Mouse (Mus musculus) frontal cortex, adult (tissue): Measurements from ENCODE around the gene Rabgef1.

ENCODE experiments used
- ATAC-seq: cut with Nextera tagmentation; 2 replicates; pipeline ENCODE4 v1.9.2; 2017; ENCODE audit warnings: mild to moderate bottlenecking, moderate library complexity, mixed read lengths; ENCODE audit not compliant: low TSS enrichment

Gene Rabgef1

GRCm38 (mm10) chr5:130171956-130172601, 481 bp downstream of the Rabgef1 start:
- ATAC-seq = peak; percentile 42

GRCm38 (mm10) chr5:130173012-130173411, 1.4 kb downstream of the Rabgef1 start:
- ATAC-seq = no peak

GRCm38 (mm10) chr5:130177871-130178270, 6.3 kb downstream of the Rabgef1 start:
- no peak for ATAC-seq

- ATAC-seq = no peak
Measured at GRCm38 (mm10) chr5:130180362-130180761, 8.8 kb downstream of the Rabgef1 start.

- ATAC-seq = no peak
Measured at GRCm38 (mm10) chr5:130181740-130182540, 10.3 kb downstream of the Rabgef1 start.

GRCm38 (mm10) chr5:130182541-130182821, 10.9 kb downstream of the Rabgef1 start:
- ATAC-seq = no peak

- no peak for ATAC-seq
Measured at GRCm38 (mm10) chr5:130184193-130184856, 12.7 kb downstream of the Rabgef1 start.

GRCm38 (mm10) chr5:130185312-130185711, 13.7 kb downstream of the Rabgef1 start:
- ATAC-seq = no peak

- ATAC-seq = peak; percentile 85; the same call in 1 of the 2 replicates
Measured at GRCm38 (mm10) chr5:130187383-130187782, 15.8 kb downstream of the Rabgef1 start.

- no peak for ATAC-seq
Measured at GRCm38 (mm10) chr5:130190909-130191308, 19.3 kb downstream of the Rabgef1 start.

GRCm38 (mm10) chr5:130191865-130192264, 20.3 kb downstream of the Rabgef1 start:
- ATAC-seq = no peak

GRCm38 (mm10) chr5:130192356-130192944, 20.9 kb downstream of the Rabgef1 start:
- ATAC-seq = no peak

GRCm38 (mm10) chr5:130193760-130194159, 22.2 kb downstream of the Rabgef1 start:
- ATAC-seq = no peak

- peak; percentile 34; the same call in 1 of the 2 replicates for ATAC-seq
Measured at GRCm38 (mm10) chr5:130196307-130196706, 24.7 kb downstream of the Rabgef1 start.

- ATAC-seq = no peak
Measured at GRCm38 (mm10) chr5:130197454-130197853, 25.9 kb downstream of the Rabgef1 start.

GRCm38 (mm10) chr5:130197981-130198380, 26.4 kb downstream of the Rabgef1 start:
- ATAC-seq = no peak

- no peak for ATAC-seq
Measured at GRCm38 (mm10) chr5:130200233-130201029, 28.8 kb downstream of the Rabgef1 start.

GRCm38 (mm10) chr5:130203948-130204347, 32.4 kb downstream of the Rabgef1 start:
- no peak for ATAC-seq

- no peak for ATAC-seq
Measured at GRCm38 (mm10) chr5:130204560-130204959, 33.0 kb downstream of the Rabgef1 start.

- ATAC-seq = no peak
Measured at GRCm38 (mm10) chr5:130205441-130206023, 33.9 kb downstream of the Rabgef1 start.

GRCm38 (mm10) chr5:130207299-130207698, 35.7 kb downstream of the Rabgef1 start:
- no peak for ATAC-seq
